Mouse (Mus musculus): ENCODE results near the gene Rbfox1. TPM values are rescaled to one million over a fixed set of nuclear protein-coding genes. Genes with fewer than 3 reads are reported as not detected.

Rbfox1 gene
- polyA plus RNA-seq, 1 experiment from 2014 or later, result 4.7 TPM

GRCm38 (mm10) chr16:6097244-6098040 is 212.3 kb downstream of the Rbfox1 start:
- ATAC-seq (ENCODE audit: insufficient number of reproducible peaks, insufficient read depth, low FRiP score, low read depth), result no peak
- no peaks in the 10 kb centered on the region for H3K36me3 ChIP-seq (ENCODE audit: control insufficient read depth, insufficient read depth, low read length)
- H3K27ac ChIP-seq (replicated peaks in 1 of 2; ENCODE audit: control insufficient read depth in 1 of 2, insufficient read depth in 1 of 2, low read depth in 2 of 2, low read length in 2 of 2), result no peak overlapping the region
- no peaks in the 10 kb centered on the region for H3K9me3 ChIP-seq (ENCODE audit: control insufficient read depth, low read length)
- H3K4me2 ChIP-seq (ENCODE audit: low read length), result no peak overlapping the region
- no peak overlapping the region for H3K9ac ChIP-seq (ENCODE audit: low read length)
- no peaks in the 10 kb centered on the region for H3K27me3 ChIP-seq (ENCODE audit: control insufficient read depth, insufficient read depth, low read length)
- H3K4me1 ChIP-seq (ENCODE audit: control insufficient read depth in 2 of 2, insufficient read depth in 2 of 2, low read length in 2 of 2), result peaks cover 0 to 6% of the 10 kb centered on the region in 2 experiments; a peak in 2 of 4 replicates
- H3K4me3 ChIP-seq (ENCODE audit: control insufficient read depth in 1 of 2, insufficient read depth in 1 of 2, low read depth in 1 of 2, low read length in 2 of 2), result no peak overlapping the region
- 65% methylated on average over 7 of the region's 7 CpGs for WGBS

- Histone ChIP-seq H3K27ac (replicated peaks in 1 of 2; ENCODE audit: control insufficient read depth in 1 of 2, insufficient read depth in 1 of 2, low read depth in 2 of 2, low read length in 2 of 2) (no peak overlapping the region), H3K4me2 (ENCODE audit: low read length) (no peak overlapping the region), H3K9me3 (ENCODE audit: control insufficient read depth, low read length) (no peaks in the 10 kb centered on the region), H3K4me3 (ENCODE audit: control insufficient read depth in 1 of 2, insufficient read depth in 1 of 2, low read depth in 1 of 2, low read length in 2 of 2) (no peak overlapping the region), H3K9ac (ENCODE audit: low read length) (no peak overlapping the region), H3K4me1 (ENCODE audit: control insufficient read depth in 2 of 2, insufficient read depth in 2 of 2, low read length in 2 of 2) (peaks cover 0 to 6% of the 10 kb centered on the region in 2 experiments; a peak in 2 of 4 replicates), H3K27me3 (ENCODE audit: control insufficient read depth, insufficient read depth, low read length) (no peaks in the 10 kb centered on the region), H3K36me3 (ENCODE audit: control insufficient read depth, insufficient read depth, low read length) (no peaks in the 10 kb centered on the region)
- 79% methylated on average over 3 of the region's 3 CpGs for WGBS
- ATAC-seq (ENCODE audit: insufficient number of reproducible peaks, insufficient read depth, low FRiP score, low read depth), result no peak
Measured at GRCm38 (mm10) chr16:6098116-6098515, 213.0 kb downstream of the Rbfox1 start.

GRCm38 (mm10) chr16:6099598-6099997 is 214.4 kb downstream of the Rbfox1 start:
- H3K27me3 ChIP-seq (ENCODE audit: control insufficient read depth, insufficient read depth, low read length), result no peaks in the 10 kb centered on the region
- 79% methylated on average over 2 of the region's 2 CpGs for WGBS
- H3K4me2 ChIP-seq (ENCODE audit: low read length), result no peak overlapping the region
- peaks cover 0 to 6% of the 10 kb centered on the region in 2 experiments; a peak in 2 of 4 replicates for H3K4me1 ChIP-seq (ENCODE audit: control insufficient read depth in 2 of 2, insufficient read depth in 2 of 2, low read length in 2 of 2)
- no peak overlapping the region for H3K9ac ChIP-seq (ENCODE audit: low read length)
- no peaks in the 10 kb centered on the region for H3K9me3 ChIP-seq (ENCODE audit: control insufficient read depth, low read length)
- no peaks in the 10 kb centered on the region for H3K36me3 ChIP-seq (ENCODE audit: control insufficient read depth, insufficient read depth, low read length)
- ATAC-seq (ENCODE audit: insufficient number of reproducible peaks, insufficient read depth, low FRiP score, low read depth), result no peak
- no peak overlapping the region for H3K27ac ChIP-seq (replicated peaks in 1 of 2; ENCODE audit: control insufficient read depth in 1 of 2, insufficient read depth in 1 of 2, low read depth in 2 of 2, low read length in 2 of 2)
- no peak overlapping the region for H3K4me3 ChIP-seq (ENCODE audit: control insufficient read depth in 1 of 2, insufficient read depth in 1 of 2, low read depth in 1 of 2, low read length in 2 of 2)

- Histone ChIP-seq H3K27me3 (ENCODE audit: control insufficient read depth, insufficient read depth, low read length) (no peaks in the 10 kb centered on the region), H3K4me2 (ENCODE audit: low read length) (no peak overlapping the region), H3K9ac (ENCODE audit: low read length) (no peak overlapping the region), H3K4me3 (ENCODE audit: control insufficient read depth in 1 of 2, insufficient read depth in 1 of 2, low read depth in 1 of 2, low read length in 2 of 2) (no peak overlapping the region), H3K4me1 (ENCODE audit: control insufficient read depth in 2 of 2, insufficient read depth in 2 of 2, low read length in 2 of 2) (peaks cover 0 to 5% of the 10 kb centered on the region in 2 experiments; a peak in 2 of 4 replicates), H3K27ac (replicated peaks in 1 of 2; ENCODE audit: control insufficient read depth in 1 of 2, insufficient read depth in 1 of 2, low read depth in 2 of 2, low read length in 2 of 2) (no peak overlapping the region), H3K9me3 (ENCODE audit: control insufficient read depth, low read length) (no peaks in the 10 kb centered on the region), H3K36me3 (ENCODE audit: control insufficient read depth, insufficient read depth, low read length) (no peaks in the 10 kb centered on the region)
- no peak for ATAC-seq (ENCODE audit: insufficient number of reproducible peaks, insufficient read depth, low FRiP score, low read depth)
- WGBS, result 65% methylated on average over 5 of the region's 5 CpGs
Measured at GRCm38 (mm10) chr16:6100421-6100877, 215.3 kb downstream of the Rbfox1 start.

- H3K4me1 ChIP-seq (ENCODE audit: control insufficient read depth in 2 of 2, insufficient read depth in 2 of 2, low read length in 2 of 2), result no peaks in the 10 kb centered on the region
- H3K9me3 ChIP-seq (ENCODE audit: control insufficient read depth, low read length), result no peaks in the 10 kb centered on the region
- H3K27me3 ChIP-seq (ENCODE audit: control insufficient read depth, insufficient read depth, low read length), result no peaks in the 10 kb centered on the region
- no peak overlapping the region for H3K9ac ChIP-seq (ENCODE audit: low read length)
- no peak overlapping the region for H3K27ac ChIP-seq (replicated peaks in 1 of 2; ENCODE audit: control insufficient read depth in 1 of 2, insufficient read depth in 1 of 2, low read depth in 2 of 2, low read length in 2 of 2)
- 52% methylated on average over 2 of the region's 2 CpGs for WGBS
- no peak for ATAC-seq (ENCODE audit: insufficient number of reproducible peaks, insufficient read depth, low FRiP score, low read depth)
- H3K4me3 ChIP-seq (ENCODE audit: control insufficient read depth in 1 of 2, insufficient read depth in 1 of 2, low read depth in 1 of 2, low read length in 2 of 2), result no peak overlapping the region
- H3K4me2 ChIP-seq (ENCODE audit: low read length), result no peak overlapping the region
- H3K36me3 ChIP-seq (ENCODE audit: control insufficient read depth, insufficient read depth, low read length), result no peaks in the 10 kb centered on the region
Measured at GRCm38 (mm10) chr16:6103713-6104112, 218.6 kb downstream of the Rbfox1 start.

- Histone ChIP-seq H3K4me2 (ENCODE audit: low read length) (no peak overlapping the region), H3K27ac (replicated peaks in 1 of 2; ENCODE audit: control insufficient read depth in 1 of 2, insufficient read depth in 1 of 2, low read depth in 2 of 2, low read length in 2 of 2) (no peak overlapping the region), H3K9me3 (ENCODE audit: control insufficient read depth, low read length) (no peaks in the 10 kb centered on the region), H3K27me3 (ENCODE audit: control insufficient read depth, insufficient read depth, low read length) (no peaks in the 10 kb centered on the region), H3K36me3 (ENCODE audit: control insufficient read depth, insufficient read depth, low read length) (no peaks in the 10 kb centered on the region), H3K4me1 (ENCODE audit: control insufficient read depth in 2 of 2, insufficient read depth in 2 of 2, low read length in 2 of 2) (no peaks in the 10 kb centered on the region; a peak in 1 of 4 replicates), H3K9ac (ENCODE audit: low read length) (no peak overlapping the region), H3K4me3 (ENCODE audit: control insufficient read depth in 1 of 2, insufficient read depth in 1 of 2, low read depth in 1 of 2, low read length in 2 of 2) (no peak overlapping the region)
- WGBS, result 91% methylated on average over 3 of the region's 3 CpGs
- no peak for ATAC-seq (ENCODE audit: insufficient number of reproducible peaks, insufficient read depth, low FRiP score, low read depth)
Measured at GRCm38 (mm10) chr16:6110121-6110520, 225.0 kb downstream of the Rbfox1 start.

- no peak overlapping the region for H3K4me3 ChIP-seq (ENCODE audit: control insufficient read depth in 1 of 2, insufficient read depth in 1 of 2, low read depth in 1 of 2, low read length in 2 of 2)
- WGBS, result 37% methylated on average over 5 of the region's 5 CpGs
- no peaks in the 10 kb centered on the region for H3K27me3 ChIP-seq (ENCODE audit: control insufficient read depth, insufficient read depth, low read length)
- H3K4me2 ChIP-seq (ENCODE audit: low read length), result no peak overlapping the region
- H3K36me3 ChIP-seq (ENCODE audit: control insufficient read depth, insufficient read depth, low read length), result no peaks in the 10 kb centered on the region
- H3K9me3 ChIP-seq (ENCODE audit: control insufficient read depth, low read length), result no peaks in the 10 kb centered on the region
- no peaks in the 10 kb centered on the region; a peak in 1 of 4 replicates for H3K4me1 ChIP-seq (ENCODE audit: control insufficient read depth in 2 of 2, insufficient read depth in 2 of 2, low read length in 2 of 2)
- no peak overlapping the region for H3K9ac ChIP-seq (ENCODE audit: low read length)
- H3K27ac ChIP-seq (replicated peaks in 1 of 2; ENCODE audit: control insufficient read depth in 1 of 2, insufficient read depth in 1 of 2, low read depth in 2 of 2, low read length in 2 of 2), result no peak overlapping the region
- ATAC-seq (ENCODE audit: insufficient number of reproducible peaks, insufficient read depth, low FRiP score, low read depth), result no peak
Measured at GRCm38 (mm10) chr16:6113836-6114475, 228.8 kb downstream of the Rbfox1 start.
